Mouse (Mus musculus) spleen, postnatal 0 days (tissue): ENCODE data around the gene Ube2i. TPM values are rescaled to one million over a fixed set of nuclear protein-coding genes. Genes with fewer than 3 reads are reported as not detected.

Experiments used
- polyA plus RNA-seq: library from polyadenylated mRNA; unstranded; fragments of >200 nt; fragmentation: Nextera tagmentation; extraction: Ambion mirVana; gene quantifications from 2 replicates; pipeline ENCODE4 v1.2.1, GENCODE M21; 2015

Ube2i gene
- 345 and 350 TPM in 2 replicates for polyA plus RNA-seq

DNA sequence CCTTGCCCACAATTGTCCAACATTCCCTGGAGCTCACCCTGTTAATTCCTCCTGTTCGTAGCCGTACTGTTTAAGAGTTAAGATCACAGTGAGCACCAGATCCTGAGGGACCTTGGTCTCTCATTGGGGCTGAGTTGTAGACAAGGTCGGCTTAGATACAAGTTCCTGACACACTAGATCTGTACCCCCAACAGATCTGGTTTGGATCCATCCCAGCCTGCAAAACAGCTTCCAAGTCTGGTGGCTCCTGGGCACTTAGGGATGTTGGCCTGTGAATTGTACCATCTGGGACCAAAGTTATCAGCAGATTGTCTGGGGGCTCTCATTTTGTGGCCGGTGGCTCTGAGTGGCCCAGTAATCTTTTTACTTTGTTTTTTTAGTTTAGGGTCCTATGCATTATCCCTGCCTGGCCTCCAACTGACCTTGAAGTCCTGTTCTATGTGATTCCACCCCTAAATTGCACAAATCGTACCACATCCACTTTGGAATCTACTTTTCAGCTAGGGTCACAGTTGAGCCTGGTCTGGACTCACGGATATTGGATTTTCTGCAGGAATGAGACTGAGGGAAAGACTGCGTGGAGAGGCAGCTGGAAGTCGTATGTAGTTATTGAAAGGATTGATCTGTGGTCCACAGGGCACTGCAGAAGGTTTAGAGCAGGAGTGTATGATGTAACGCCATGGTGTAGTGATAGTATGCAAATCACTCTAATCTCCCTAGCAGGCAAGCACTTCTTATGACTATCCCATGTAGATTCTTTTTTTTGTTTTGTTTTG, at the start of gene Ube2i:
TSS of gene Ube2i (minus strand) at position 52 of the 776 bp plus-strand sequence.

DNA sequence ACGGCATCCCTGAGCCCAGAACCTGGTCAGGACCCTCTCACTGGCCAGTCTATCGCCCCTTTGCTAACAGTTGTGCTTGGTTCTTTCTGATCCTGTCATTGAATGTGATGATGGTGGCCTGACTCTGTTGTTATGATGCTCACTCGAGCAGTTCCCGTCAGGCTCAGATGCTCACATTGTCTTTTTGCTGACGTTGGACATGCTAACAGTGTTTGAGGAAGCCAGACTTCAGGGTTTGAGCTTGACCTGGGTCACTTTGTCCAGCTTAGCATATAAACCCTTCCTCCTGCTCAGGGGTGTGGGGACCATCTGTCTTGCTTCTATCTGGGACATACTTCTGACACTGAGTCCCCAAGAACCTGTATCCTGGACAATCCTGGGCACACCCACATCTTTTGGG, 43.9 kb upstream of the Ube2i start, which contains the start of gene Prss29:
TSS of gene Prss29 (plus strand) at position 301 of the 400 bp plus-strand sequence.

DNA sequence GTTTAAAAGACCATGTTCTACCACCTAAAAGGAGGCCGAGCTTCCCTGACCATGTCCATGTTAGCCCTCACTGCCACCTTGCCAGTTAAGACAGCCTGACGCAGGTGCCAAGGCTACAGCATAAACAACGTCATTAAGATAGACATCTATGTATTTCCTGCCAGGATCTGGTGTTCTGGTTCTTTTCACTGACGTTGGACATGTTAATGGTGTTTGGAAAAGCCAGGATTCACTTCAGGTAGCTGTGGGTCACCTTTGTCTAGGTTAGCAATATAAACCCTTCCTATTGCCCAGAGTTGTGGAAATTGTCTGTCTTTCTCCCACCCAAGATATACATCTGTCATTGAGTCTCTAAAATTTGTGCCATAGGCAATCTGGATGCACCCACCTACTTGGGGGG, 33.9 kb upstream of the Ube2i start, which contains the start of gene Prss28:
TSS of gene Prss28 (plus strand) at position 301 of the 400 bp plus-strand sequence.

DNA sequence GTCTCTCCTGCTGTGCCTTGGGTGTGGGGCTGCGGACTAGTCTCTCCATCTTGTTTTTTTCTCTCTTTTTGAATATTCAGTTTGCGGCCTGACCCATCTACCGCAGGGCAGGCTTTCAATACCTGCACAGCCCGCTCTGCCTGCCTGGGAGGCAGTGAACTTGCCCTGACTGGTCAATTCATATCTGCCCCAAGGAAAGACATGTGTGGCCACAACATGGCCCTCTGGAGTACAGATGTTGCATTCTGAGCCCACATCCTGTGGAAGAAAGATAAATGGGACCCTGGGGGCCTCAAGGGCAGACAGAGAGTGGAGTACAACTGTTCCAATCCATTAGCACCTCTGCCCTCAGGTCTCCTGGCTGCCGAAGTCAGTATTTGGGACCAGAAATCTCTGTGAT, 23.7 kb upstream of the Ube2i start, which contains the start of gene Prss34:
TSS of gene Prss34 (plus strand) at position 301 of the 400 bp plus-strand sequence.

DNA sequence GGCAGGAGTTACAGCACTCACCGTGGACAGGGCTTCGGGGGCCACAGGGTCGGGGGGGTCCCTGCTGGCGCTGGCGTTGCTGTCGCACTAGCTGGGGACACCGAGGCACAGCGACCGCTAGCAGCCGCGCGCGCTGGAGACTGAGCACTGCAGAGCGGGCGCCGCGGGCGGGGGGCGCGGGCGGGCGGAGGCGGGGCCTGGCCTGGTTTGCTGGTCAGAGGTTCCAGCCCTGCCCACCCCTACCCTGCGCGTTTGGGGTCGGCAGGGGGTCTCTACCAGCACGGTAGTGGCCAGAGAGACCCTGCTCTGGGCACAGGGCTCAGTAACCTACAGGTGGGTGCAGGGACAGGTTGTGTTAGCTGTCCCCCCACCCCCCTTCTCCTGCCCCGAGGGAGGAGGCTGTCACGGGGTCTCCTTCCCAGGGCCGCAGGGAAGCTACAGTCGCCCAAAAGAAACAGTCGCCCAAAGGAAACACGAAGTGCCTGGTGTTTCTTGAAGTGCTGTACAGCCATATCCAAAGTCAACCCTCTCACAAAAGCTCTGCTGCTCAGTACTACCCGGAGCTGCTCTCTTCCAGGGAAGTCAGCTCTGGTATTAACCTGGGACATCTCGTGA, 18.2 kb downstream of the Ube2i start, which contains the start of gene Baiap3:
TSS of gene Baiap3 (minus strand) at position 225 of the 615 bp plus-strand sequence.

DNA sequence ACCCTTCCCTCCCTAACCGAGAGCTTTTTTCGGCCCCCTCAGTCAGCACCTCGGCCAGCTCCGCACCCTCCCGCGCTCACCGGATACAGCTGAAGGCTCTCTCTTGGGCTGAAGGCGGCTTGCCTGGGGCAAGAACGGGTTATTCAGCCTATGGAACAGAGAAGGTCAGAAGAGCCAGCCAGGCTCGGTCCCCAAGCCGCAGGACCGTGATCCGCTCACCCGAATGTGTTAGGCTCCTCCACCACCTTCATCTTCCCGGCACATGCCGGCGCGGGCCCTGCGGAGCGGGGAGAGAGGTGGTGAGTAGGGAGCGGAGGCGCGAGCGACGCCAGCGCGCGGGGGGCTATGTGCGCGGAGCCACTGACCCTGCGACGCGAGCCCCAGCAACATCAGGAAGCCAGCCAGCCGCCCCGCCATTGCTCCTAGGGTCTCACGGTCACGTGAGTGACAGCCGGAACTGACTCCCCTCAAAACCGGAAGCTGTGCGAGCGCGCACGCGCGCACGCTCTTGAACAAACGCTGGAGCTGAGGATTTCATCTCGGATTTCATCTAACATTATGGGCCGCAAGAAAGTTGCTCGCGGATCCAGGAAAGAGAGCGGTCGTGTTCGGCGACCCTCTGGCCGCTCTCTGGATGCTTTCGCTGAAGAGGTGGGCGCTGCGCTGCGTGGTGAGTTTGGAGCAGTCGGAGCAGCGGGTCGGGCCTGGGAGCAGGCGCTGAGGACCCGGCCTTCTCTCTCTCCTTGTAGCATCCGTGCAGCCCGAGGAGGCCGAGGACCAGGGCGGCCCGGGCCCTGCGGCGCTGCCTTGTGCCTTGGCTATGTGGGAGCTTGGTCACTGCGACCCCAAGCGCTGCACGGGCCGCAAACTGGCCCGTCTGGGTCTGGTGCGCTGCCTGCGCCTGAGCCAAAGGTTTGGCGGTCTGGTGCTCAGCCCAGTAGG, 34.5 kb downstream of the Ube2i start, which contains the start of the genes Gnptg and Tsr3:
TSS of gene Gnptg (minus strand) at position 430 of the 942 bp plus-strand sequence.
TSS of gene Tsr3 (plus strand) at position 476 of the 942 bp plus-strand sequence.

Other genes with a start within 250 kb of the Ube2i start
- 24.2 and 26.6 TPM in 2 replicates for gene Tmem204, start 191.0 kb downstream of the Ube2i start, polyA plus RNA-seq
- 18.4 and 24.4 TPM in 2 replicates for gene Telo2, start 158.7 kb downstream of the Ube2i start, polyA plus RNA-seq
- gene Ptx4, start 153.9 kb downstream of the Ube2i start, polyA plus RNA-seq: not detected in 2 replicates
- gene Clcn7, start 141.2 kb downstream of the Ube2i start, polyA plus RNA-seq: 10.8 and 11.8 TPM in 2 replicates
- gene Ccdc154, start 112.2 kb downstream of the Ube2i start, polyA plus RNA-seq: 0.05 TPM in 1 of 2 replicates, not detected in the other
- not detected in 2 replicates for gene Gm38655, start 99.2 kb downstream of the Ube2i start, polyA plus RNA-seq
- gene BC003965, start 90.1 kb downstream of the Ube2i start, polyA plus RNA-seq: 21.3 and 22.5 TPM in 2 replicates
- gene Unkl, start 86.2 kb downstream of the Ube2i start, polyA plus RNA-seq: 5.4 and 5.9 TPM in 2 replicates
- gene Gnptg, start 34.5 kb downstream of the Ube2i start, polyA plus RNA-seq: 26.0 and 28.1 TPM in 2 replicates
- gene Tsr3, start 34.5 kb downstream of the Ube2i start, polyA plus RNA-seq: 25.2 and 27.2 TPM in 2 replicates
- 1.3 and 2.4 TPM in 2 replicates for gene Baiap3, start 18.3 kb downstream of the Ube2i start, polyA plus RNA-seq
- gene Prss34, start 23.8 kb upstream of the Ube2i start, polyA plus RNA-seq: 19.5 and 34.4 TPM in 2 replicates
- gene Prss28, start 34.0 kb upstream of the Ube2i start, polyA plus RNA-seq: 0.32 TPM in 1 of 2 replicates, not detected in the other
- not detected in 2 replicates for gene Prss29, start 44.0 kb upstream of the Ube2i start, polyA plus RNA-seq
- gene Tpsab1, start 70.9 kb upstream of the Ube2i start, polyA plus RNA-seq: 11.6 and 23.7 TPM in 2 replicates
- gene Tpsb2, start 91.7 kb upstream of the Ube2i start, polyA plus RNA-seq: 360 and 832 TPM in 2 replicates
- 1.3 and 3.0 TPM in 2 replicates for gene Tpsg1, start 94.7 kb upstream of the Ube2i start, polyA plus RNA-seq
- gene Cacna1h, start 159.2 kb upstream of the Ube2i start, polyA plus RNA-seq: 1.4 and 1.8 TPM in 2 replicates
- gene Tekt4, start 180.0 kb upstream of the Ube2i start, polyA plus RNA-seq: not detected in 2 replicates
- gene Sstr5, start 222.7 kb upstream of the Ube2i start, polyA plus RNA-seq: not detected in 2 replicates